Mouse (Mus musculus) ES-Bruce4 (cell line): ENCODE measurements at regions not wholly inside any gene's neighbourhood (a gene's known extent, or its start where the extent isn't known, plus 50 kb on each side); places are given as distances from the start of the nearest gene placed in this dataset.

Source experiments
- H3K27ac ChIP-seq: 2 replicates; pipeline ENCODE4 v1.5.1; 2012; ENCODE audit warnings: low read length, inconsistent platforms; ENCODE audit not compliant: insufficient read depth
- H3K27me3 ChIP-seq: 2 replicates; pipeline ENCODE4 v1.6.1; 2012; ENCODE audit warnings: mild to moderate bottlenecking, low read length, inconsistent platforms; ENCODE audit not compliant: control insufficient read depth, poor library complexity, insufficient read depth, severe bottlenecking
- H3K36me3 ChIP-seq: 2 replicates; pipeline ENCODE4 v1.6.1; 2012; ENCODE audit warnings: inconsistent platforms, mild to moderate bottlenecking, low read length, moderate library complexity; ENCODE audit not compliant: control insufficient read depth, poor library complexity, insufficient read depth, severe bottlenecking
- H3K4me1 ChIP-seq: one replicate; pipeline ENCODE4 v1.8.1; 2011; ENCODE audit warnings: low read length; ENCODE audit not compliant: control insufficient read depth, insufficient read depth
- H3K4me3 ChIP-seq: 2 replicates; pipeline ENCODE4 v1.5.1; 2011; ENCODE audit warnings: low read depth, mild to moderate bottlenecking, low read length
- H3K9ac ChIP-seq: 2 replicates; pipeline ENCODE4 v1.6.1; 2012; ENCODE audit warnings: low read depth, mild to moderate bottlenecking, inconsistent platforms; ENCODE audit not compliant: poor library complexity, severe bottlenecking
- H3K9me3 ChIP-seq: replicated peaks from 2 replicates; pipeline ENCODE4 v1.6.1; 2012; ENCODE audit warnings: mild to moderate bottlenecking, low read length, inconsistent platforms; ENCODE audit not compliant: control insufficient read depth, poor library complexity, insufficient read depth, severe bottlenecking
- CTCF ChIP-seq: IDR thresholded peaks from one replicate; pipeline ENCODE4 v1.8.1; 2011; ENCODE audit warnings: low read depth, low read length
- EP300 ChIP-seq: IDR thresholded peaks from 2 replicates; pipeline ENCODE4 v1.6.1; 2011; ENCODE audit warnings: low read depth, low read length; ENCODE audit not compliant: insufficient read depth
- POLR2A ChIP-seq: IDR thresholded peaks from one replicate; pipeline ENCODE4 v1.8.1; 2011; ENCODE audit warnings: low read length; ENCODE audit not compliant: insufficient read depth

DNA sequence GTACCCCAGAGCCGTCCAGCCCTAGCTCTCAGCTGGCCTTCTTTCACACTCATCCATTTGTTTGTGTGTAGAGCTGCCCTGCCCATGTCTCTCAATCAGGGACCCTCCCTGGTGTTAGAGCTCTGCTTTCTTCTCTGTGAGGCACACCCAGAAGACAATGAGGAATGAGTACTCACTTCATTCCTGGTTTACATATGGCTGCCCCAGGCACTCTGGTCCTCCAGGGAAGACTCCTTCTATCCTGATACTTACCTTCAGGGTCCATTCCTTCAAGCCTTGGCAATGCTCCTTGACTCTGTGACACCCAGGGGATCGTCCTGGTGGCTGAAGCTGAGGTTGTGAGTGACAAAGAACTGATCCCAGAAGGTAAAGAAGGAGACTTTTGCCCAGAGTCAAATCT lies 122.0 kb upstream of the 1700016C15Rik start:
- TF ChIP-seq EP300 (no peak), POLR2A (no peak), CTCF (no peak)
- Histone ChIP-seq H3K36me3 (no peaks in the 10 kb centered on the region), H3K27me3 (no peaks in the 10 kb centered on the region), H3K9ac (no peak overlapping the region), H3K27ac (no peak overlapping the region), H3K4me3 (no peak overlapping the region), H3K9me3 (no peaks in the 10 kb centered on the region), H3K4me1 (no peaks in the 10 kb centered on the region)

DNA sequence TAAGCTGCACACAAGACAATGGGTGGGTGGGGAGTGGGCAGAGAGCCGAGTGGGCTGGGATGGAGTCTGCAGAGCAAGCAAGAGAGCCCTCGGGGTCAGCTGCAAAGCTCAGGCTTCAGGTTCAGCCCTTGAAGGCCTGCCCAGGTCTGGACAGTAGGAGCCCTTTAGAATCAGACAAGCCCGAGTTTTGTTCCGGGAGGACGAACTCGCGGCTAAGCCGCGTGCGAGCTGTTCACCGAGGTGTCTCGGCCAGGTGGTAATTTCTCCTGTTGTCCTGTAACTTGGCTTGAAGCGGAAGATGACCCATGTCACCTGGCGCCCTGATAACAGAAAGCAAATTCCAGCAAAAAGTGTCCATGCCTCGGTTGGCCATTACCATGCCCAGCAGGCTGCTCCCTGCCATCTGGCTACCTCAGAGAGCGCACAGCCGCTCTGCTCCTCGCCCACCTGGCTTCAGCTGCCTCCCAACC lies 121.0 kb upstream of the 1700016C15Rik start:
- H3K36me3 ChIP-seq, result no peaks in the 10 kb centered on the region
- H3K4me3 ChIP-seq, result no peak overlapping the region
- no peaks in the 10 kb centered on the region for H3K9me3 ChIP-seq
- TF ChIP-seq EP300 (no peak), POLR2A (no peak), CTCF (no peak)
- H3K27ac ChIP-seq, result no peak overlapping the region
- H3K9ac ChIP-seq, result no peak overlapping the region
- H3K27me3 ChIP-seq, result no peaks in the 10 kb centered on the region
- no peaks in the 10 kb centered on the region for H3K4me1 ChIP-seq

DNA sequence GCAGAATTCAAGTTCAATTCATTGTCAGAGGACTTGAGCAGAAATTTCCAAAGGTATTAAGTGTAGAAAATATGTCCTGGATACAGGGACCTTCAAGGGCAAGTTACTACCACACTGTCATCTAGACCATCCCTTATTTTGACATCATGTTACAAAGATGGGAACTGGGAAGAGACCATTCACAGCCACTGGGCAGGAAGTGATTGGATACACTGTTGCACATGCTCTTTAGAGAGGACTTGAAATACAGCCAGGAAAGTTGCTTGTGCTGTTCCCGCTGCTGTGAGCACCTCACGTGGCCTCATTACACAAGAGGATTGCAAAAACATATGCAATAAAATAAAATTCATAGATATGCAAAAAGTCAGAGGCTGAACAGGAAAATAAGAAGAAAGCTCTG lies 120.4 kb upstream of the 1700016C15Rik start:
- H3K9ac ChIP-seq, result no peak overlapping the region
- no peaks in the 10 kb centered on the region for H3K9me3 ChIP-seq
- no peak overlapping the region for H3K27ac ChIP-seq
- no peak overlapping the region for H3K4me3 ChIP-seq
- TF ChIP-seq CTCF (no peak), EP300 (no peak), POLR2A (no peak)
- no peaks in the 10 kb centered on the region for H3K4me1 ChIP-seq
- no peaks in the 10 kb centered on the region for H3K36me3 ChIP-seq
- H3K27me3 ChIP-seq, result no peaks in the 10 kb centered on the region

DNA sequence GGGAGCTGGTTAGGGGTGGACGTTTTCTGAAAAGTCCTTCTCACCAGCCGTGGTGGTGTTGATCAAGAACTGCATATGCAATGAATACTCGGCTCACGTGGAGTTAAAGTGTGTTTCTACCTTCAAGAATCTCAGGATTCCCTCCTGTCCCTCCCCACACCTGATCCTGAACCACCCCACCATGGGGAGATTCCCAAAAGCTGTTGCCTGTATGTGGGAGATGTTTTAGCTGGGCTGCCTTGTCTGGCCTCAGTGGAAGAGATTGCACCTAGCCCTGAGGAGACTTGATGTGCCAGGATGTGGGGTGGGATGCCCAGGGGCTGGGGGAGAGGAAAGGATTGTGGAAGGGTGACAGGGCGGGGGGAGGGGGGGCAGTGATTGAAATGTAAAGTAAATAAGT lies 119.9 kb upstream of the 1700016C15Rik start:
- H3K9ac ChIP-seq, result no peak overlapping the region
- no peak overlapping the region for H3K27ac ChIP-seq
- no peak overlapping the region for H3K4me3 ChIP-seq
- H3K4me1 ChIP-seq, result no peaks in the 10 kb centered on the region
- H3K9me3 ChIP-seq, result no peaks in the 10 kb centered on the region
- H3K36me3 ChIP-seq, result no peaks in the 10 kb centered on the region
- TF ChIP-seq EP300, result no peak
- TF ChIP-seq POLR2A, result no peak
- TF ChIP-seq CTCF, result no peak
- H3K27me3 ChIP-seq, result no peaks in the 10 kb centered on the region

DNA sequence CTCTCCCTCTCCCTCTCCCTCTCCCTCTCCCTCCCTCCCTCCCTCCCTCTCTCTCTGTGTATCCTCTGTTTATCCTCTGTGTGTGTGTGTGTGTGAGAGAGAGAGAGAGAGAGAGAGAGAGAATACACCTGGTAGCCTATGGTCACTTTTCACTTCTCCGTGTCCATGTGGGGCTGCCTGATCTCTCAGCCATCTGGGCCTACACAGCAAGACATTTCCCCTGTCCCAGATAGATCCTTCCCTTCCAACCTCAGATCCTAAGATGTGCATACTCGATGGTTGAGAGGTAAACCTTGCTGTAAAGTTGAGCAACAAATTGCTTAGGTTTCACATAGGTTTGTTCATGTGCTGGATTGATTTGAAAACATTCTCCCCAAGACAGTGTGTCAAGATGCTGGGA lies 119.5 kb upstream of the 1700016C15Rik start:
- TF ChIP-seq EP300 (no peak), CTCF (no peak), POLR2A (no peak)
- Histone ChIP-seq H3K27ac (no peak overlapping the region), H3K4me3 (no peak overlapping the region), H3K9ac (no peak overlapping the region), H3K36me3 (no peaks in the 10 kb centered on the region), H3K27me3 (no peaks in the 10 kb centered on the region), H3K9me3 (no peaks in the 10 kb centered on the region), H3K4me1 (no peaks in the 10 kb centered on the region)

DNA sequence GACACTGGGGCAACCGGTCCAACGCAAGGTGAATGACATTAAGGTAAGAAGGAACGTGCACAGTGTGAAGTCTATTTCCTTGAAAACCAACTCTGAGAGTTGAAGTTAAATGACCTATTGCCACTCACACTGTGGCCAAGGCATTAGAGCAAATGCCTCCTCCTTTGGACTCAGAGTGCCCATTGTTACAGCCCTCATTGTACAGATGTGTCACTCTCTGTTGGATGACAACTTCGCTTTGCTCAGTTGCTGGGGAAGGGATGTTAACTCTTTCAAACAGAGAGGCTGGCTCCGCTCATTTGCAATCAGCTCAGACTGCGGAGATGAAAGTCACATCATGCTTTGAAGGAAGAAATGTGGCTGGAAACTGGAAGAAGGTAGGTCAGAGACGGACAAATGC lies 117.1 kb upstream of the 1700016C15Rik start:
- no peak overlapping the region for H3K4me3 ChIP-seq
- H3K9me3 ChIP-seq, result no peaks in the 10 kb centered on the region
- no peak for TF ChIP-seq CTCF
- no peak for TF ChIP-seq EP300
- TF ChIP-seq POLR2A, result no peak
- no peaks in the 10 kb centered on the region for H3K4me1 ChIP-seq
- no peaks in the 10 kb centered on the region for H3K27me3 ChIP-seq
- no peaks in the 10 kb centered on the region for H3K36me3 ChIP-seq
- H3K9ac ChIP-seq, result no peak overlapping the region
- no peak overlapping the region for H3K27ac ChIP-seq
